Mouse (Mus musculus) kidney, embryonic 14.5 days (tissue): ENCODE results near the gene Gm16485. TPM values are rescaled to one million over a fixed set of nuclear protein-coding genes. Genes with fewer than 3 reads are reported as not detected.

ENCODE experiments used
- ATAC-seq: fragments of 200-750 bp; cut with Nextera tagmentation; 2 replicates; pipeline ENCODE4 v1.8.0; 2017; ENCODE audit warnings: moderate number of reproducible peaks, mild to moderate bottlenecking, moderate TSS enrichment, moderate library complexity; ENCODE audit not compliant: low FRiP score, low TSS enrichment
- H3K27ac ChIP-seq: fragments of 300-500 bp; sonication (generic); 2 replicates; pipeline ENCODE4 v1.5.1; 2014; ENCODE audit warnings: low read depth, mild to moderate bottlenecking, low read length, moderate library complexity, mixed read lengths
- H3K27me3 ChIP-seq: fragments of 300-500 bp; sonication (generic); 2 replicates; pipeline ENCODE4 v1.6.1; 2014; ENCODE audit warnings: mild to moderate bottlenecking, low read length; ENCODE audit not compliant: control insufficient read depth, insufficient read depth
- H3K36me3 ChIP-seq: fragments of 300-500 bp; sonication (generic); 2 replicates; pipeline ENCODE4 v1.6.1; 2014; ENCODE audit warnings: low read length, mixed read lengths; ENCODE audit not compliant: control insufficient read depth, insufficient read depth
- H3K4me1 ChIP-seq: fragments of 300-500 bp; sonication (generic); 2 replicates; pipeline ENCODE4 v1.6.1; 2014; ENCODE audit warnings: low read length, mixed read lengths; ENCODE audit not compliant: control insufficient read depth, insufficient read depth
- H3K4me2 ChIP-seq: fragments of 300-500 bp; sonication (generic); replicated peaks from 2 replicates; pipeline ENCODE4 v1.6.1; 2014; ENCODE audit warnings: low read depth, mild to moderate bottlenecking, low read length
- H3K4me3 ChIP-seq: fragments of 300-500 bp; sonication (generic); 2 replicates; pipeline ENCODE4 v1.5.1; 2014; ENCODE audit warnings: mild to moderate bottlenecking, low read length
- H3K9ac ChIP-seq: fragments of 300-500 bp; sonication (generic); 2 replicates; pipeline ENCODE4 v1.6.1; 2014; ENCODE audit warnings: low read depth, mild to moderate bottlenecking, low read length, moderate library complexity
- H3K9me3 ChIP-seq: fragments of 300-500 bp; sonication (generic); 2 replicates; pipeline ENCODE4 v1.6.1; 2016; ENCODE audit warnings: low read length; ENCODE audit not compliant: control insufficient read depth
- WGBS: fragments of 180-500 bp; shearing (Covaris S2); extraction: QIAGEN DNeasy Blood & Tissue Kit; methylation state at CpG from one replicate; pipeline ENCODE4 v1.1.7; 2014; 5-methylcytosine and 5-hydroxymethylcytosine counted together
- polyA plus RNA-seq: library from polyadenylated mRNA; unstranded; fragments of >200 nt; fragmentation: Nextera tagmentation; extraction: Ambion mirVana; gene quantifications from 2 replicates; pipeline ENCODE4 v1.2.1, GENCODE M21; 2014

Gene Gm16485
- polyA plus RNA-seq, 1 experiment from 2014 or later, result 0.08 TPM

DNA sequence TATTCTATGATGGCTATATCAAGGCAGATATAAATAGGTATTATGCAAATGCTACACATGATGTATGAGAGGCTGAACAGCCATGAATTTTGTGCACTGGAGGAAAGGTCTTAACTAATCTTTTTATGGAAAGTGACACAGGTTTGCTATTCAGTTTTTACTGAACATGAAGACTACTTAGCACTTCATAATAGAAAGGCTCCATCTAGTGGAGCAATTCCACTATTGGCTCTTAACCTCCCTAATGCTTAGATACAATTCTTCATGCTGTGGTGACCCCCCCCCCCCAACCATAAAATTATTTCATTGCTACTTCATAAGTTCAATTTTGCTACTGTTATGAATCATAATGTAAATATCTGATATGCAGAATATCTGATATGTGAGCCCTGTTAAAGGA lies 29.6 kb downstream of the Gm16485 start:
- Histone ChIP-seq H3K9me3 (no peaks in the 10 kb centered on the region), H3K4me1 (no peaks in the 10 kb centered on the region), H3K4me2 (no peak overlapping the region), H3K4me3 (no peak overlapping the region), H3K27ac (no peak overlapping the region), H3K36me3 (peaks cover 17% of the 10 kb centered on the region; the same call in 1 of the 2 replicates), H3K9ac (no peak overlapping the region), H3K27me3 (no peaks in the 10 kb centered on the region)
- no peak for ATAC-seq

- no peak overlapping the region for H3K4me3 ChIP-seq
- H3K27ac ChIP-seq, result no peak overlapping the region
- ATAC-seq, result no peak
- no peaks in the 10 kb centered on the region for H3K27me3 ChIP-seq
- no peaks in the 10 kb centered on the region for H3K4me1 ChIP-seq
- no peak overlapping the region for H3K9ac ChIP-seq
- no peak overlapping the region for H3K4me2 ChIP-seq
- H3K36me3 ChIP-seq, result peaks cover 15% of the 10 kb centered on the region; the same call in 1 of the 2 replicates
- WGBS, result 89% methylated on average over 2 of the region's 2 CpGs
- no peaks in the 10 kb centered on the region for H3K9me3 ChIP-seq
Measured at GRCm38 (mm10) chr9:9015108-9015507, 43.5 kb downstream of the Gm16485 start.

Other genes starting within 250 kb of the Gm16485 start
- 0.74 and 1.1 TPM in 2 replicates for gene Pgr, start 72.0 kb upstream of the Gm16485 start, polyA plus RNA-seq